Mouse (Mus musculus) intestine, embryonic 14.5 days (tissue): ENCODE measurements around the gene Rai14. TPM values are rescaled to one million over a fixed set of nuclear protein-coding genes. Genes with fewer than 3 reads are reported as not detected.

ENCODE experiments used
- ATAC-seq: fragments of 200-750 bp; cut with Nextera tagmentation; replicated peaks from 2 replicates; pipeline ENCODE4 v1.8.0; 2017; ENCODE audit warnings: low read depth, moderate number of reproducible peaks, moderate TSS enrichment, moderate library complexity; ENCODE audit not compliant: low FRiP score, low TSS enrichment
- DNase-seq: peaks from one replicate; pipeline ENCODE4 v3.0.0-alpha.2; 2018; ENCODE audit warnings: low spot score
- H3K27ac ChIP-seq: fragments of 300-500 bp; sonication (generic); 2 replicates; pipeline ENCODE4 v1.5.1; 2014; ENCODE audit warnings: low read depth, mild to moderate bottlenecking, control low read depth
- H3K27me3 ChIP-seq: fragments of 300-500 bp; sonication (generic); replicated peaks from 2 replicates; pipeline ENCODE4 v1.6.1; 2014; ENCODE audit warnings: low read length, control low read depth; ENCODE audit not compliant: control insufficient read depth, insufficient read depth
- H3K36me3 ChIP-seq: fragments of 300-500 bp; sonication (generic); 2 replicates; pipeline ENCODE4 v1.6.1; 2014; ENCODE audit warnings: low read length, control low read depth; ENCODE audit not compliant: control insufficient read depth, insufficient read depth
- H3K4me1 ChIP-seq: fragments of 300-500 bp; sonication (generic); replicated peaks from 2 replicates; pipeline ENCODE4 v1.6.1; 2014; ENCODE audit warnings: low read length, control low read depth, mixed read lengths; ENCODE audit not compliant: control insufficient read depth, insufficient read depth
- H3K4me2 ChIP-seq: fragments of 300-500 bp; sonication (generic); 2 replicates; pipeline ENCODE4 v1.6.1; 2014; ENCODE audit warnings: low read length
- H3K4me3 ChIP-seq: fragments of 300-500 bp; sonication (generic); 2 replicates; pipeline ENCODE4 v1.5.1; 2014; ENCODE audit warnings: low read depth, low read length, control low read depth, mixed read lengths
- H3K9ac ChIP-seq: fragments of 300-500 bp; sonication (generic); 2 replicates; pipeline ENCODE4 v1.6.1; 2014; ENCODE audit warnings: mild to moderate bottlenecking, low read length
- H3K9me3 ChIP-seq: fragments of 300-500 bp; sonication (generic); 2 replicates; pipeline ENCODE4 v1.6.1; 2016; ENCODE audit warnings: low read length, control low read depth; ENCODE audit not compliant: control insufficient read depth
- WGBS: fragments of 180-500 bp; shearing (Covaris S2); extraction: QIAGEN DNeasy Blood & Tissue Kit; methylation state at CpG from one replicate; pipeline ENCODE4 v1.1.7; 2014; 5-methylcytosine and 5-hydroxymethylcytosine counted together
- polyA plus RNA-seq: library from polyadenylated mRNA; unstranded; fragments of >200 nt; fragmentation: Nextera tagmentation; extraction: Ambion mirVana; gene quantifications from 2 replicates; pipeline ENCODE4 v1.2.1, GENCODE M21; 2014

Gene Rai14
- polyA plus RNA-seq, 1 experiment from 2014 or later, result 20.4 TPM

- H3K9ac ChIP-seq, result no peak overlapping the region
- no peaks in the 10 kb centered on the region for H3K27me3 ChIP-seq
- ATAC-seq (no peak), DNase-seq (peak; percentile 40)
- no peak overlapping the region for H3K4me3 ChIP-seq
- no peak overlapping the region for H3K4me2 ChIP-seq
- H3K4me1 ChIP-seq, result no peaks in the 10 kb centered on the region
- no peaks in the 10 kb centered on the region for H3K9me3 ChIP-seq
- no peaks in the 10 kb centered on the region for H3K36me3 ChIP-seq
- 50% methylated on average over 4 of the region's 4 CpGs for WGBS
- H3K27ac ChIP-seq, result no peak overlapping the region
These were observed 32.8 kb upstream of the Rai14 start for GRCm38 (mm10) chr15:10747226-10747625.

- no peak for ATAC-seq
- Histone ChIP-seq H3K27ac (no peak overlapping the region), H3K27me3 (no peaks in the 10 kb centered on the region), H3K4me3 (no peak overlapping the region), H3K4me1 (no peaks in the 10 kb centered on the region), H3K36me3 (no peaks in the 10 kb centered on the region), H3K9ac (no peak overlapping the region), H3K9me3 (no peaks in the 10 kb centered on the region), H3K4me2 (no peak overlapping the region)
- WGBS, result 73% methylated on average over 4 of the region's 4 CpGs
- DNase-seq, result peak; percentile 48
These were observed 32.1 kb upstream of the Rai14 start for GRCm38 (mm10) chr15:10746303-10747051.

- no peaks in the 10 kb centered on the region for H3K9me3 ChIP-seq
- ATAC-seq (no peak), DNase-seq (peak; percentile 47)
- H3K27me3 ChIP-seq, result no peaks in the 10 kb centered on the region
- no peak overlapping the region for H3K27ac ChIP-seq
- no peaks in the 10 kb centered on the region for H3K36me3 ChIP-seq
- H3K4me3 ChIP-seq, result no peak overlapping the region
- no peaks in the 10 kb centered on the region for H3K4me1 ChIP-seq
- no peak overlapping the region for H3K9ac ChIP-seq
- 67% methylated on average over 6 of the region's 6 CpGs for WGBS
- no peak overlapping the region for H3K4me2 ChIP-seq
These were observed 28.0 kb upstream of the Rai14 start for GRCm38 (mm10) chr15:10742441-10742840.

- Histone ChIP-seq H3K36me3 (no peaks in the 10 kb centered on the region), H3K9ac (no peak overlapping the region), H3K4me3 (no peak overlapping the region), H3K4me1 (no peaks in the 10 kb centered on the region), H3K27ac (no peak overlapping the region), H3K27me3 (no peaks in the 10 kb centered on the region), H3K4me2 (no peak overlapping the region), H3K9me3 (no peaks in the 10 kb centered on the region)
- WGBS, result 68% methylated on average over 1 of the region's 1 CpGs
- ATAC-seq (no peak), DNase-seq (peak; percentile 34)
These were observed 24.9 kb upstream of the Rai14 start for GRCm38 (mm10) chr15:10739279-10739678.

- WGBS, result 68% methylated on average over 6 of the region's 6 CpGs
- Histone ChIP-seq H3K27me3 (no peaks in the 10 kb centered on the region), H3K4me1 (no peaks in the 10 kb centered on the region), H3K9ac (no peak overlapping the region), H3K27ac (no peak overlapping the region), H3K9me3 (no peaks in the 10 kb centered on the region), H3K4me3 (no peak overlapping the region), H3K4me2 (no peak overlapping the region), H3K36me3 (no peaks in the 10 kb centered on the region)
- ATAC-seq (no peak), DNase-seq (peak; percentile 50)
These were observed 24.1 kb upstream of the Rai14 start for GRCm38 (mm10) chr15:10738354-10739142.

- Histone ChIP-seq H3K36me3 (no peaks in the 10 kb centered on the region), H3K27me3 (no peaks in the 10 kb centered on the region), H3K4me2 (no peak overlapping the region), H3K27ac (no peak overlapping the region), H3K9ac (no peak overlapping the region), H3K4me3 (no peak overlapping the region), H3K4me1 (no peaks in the 10 kb centered on the region), H3K9me3 (no peaks in the 10 kb centered on the region)
- WGBS, result 62% methylated on average over 4 of the region's 4 CpGs
- DNase-seq, result peak; percentile 32
- ATAC-seq, result no peak
These were observed 21.5 kb upstream of the Rai14 start for GRCm38 (mm10) chr15:10735948-10736347.

GRCm38 (mm10) chr15:10735216-10735615 lies 20.8 kb upstream of the Rai14 start:
- no peaks in the 10 kb centered on the region for H3K36me3 ChIP-seq
- no peak overlapping the region for H3K4me3 ChIP-seq
- no peaks in the 10 kb centered on the region for H3K9me3 ChIP-seq
- no peaks in the 10 kb centered on the region for H3K27me3 ChIP-seq
- no peak for ATAC-seq
- no peak overlapping the region for H3K27ac ChIP-seq
- WGBS, result 86% methylated on average over 8 of the region's 8 CpGs
- peak; percentile 35 for DNase-seq
- no peak overlapping the region for H3K4me2 ChIP-seq
- H3K9ac ChIP-seq, result no peak overlapping the region
- no peaks in the 10 kb centered on the region for H3K4me1 ChIP-seq

- Histone ChIP-seq H3K27me3 (no peaks in the 10 kb centered on the region), H3K4me1 (no peaks in the 10 kb centered on the region), H3K36me3 (no peaks in the 10 kb centered on the region), H3K27ac (no peak overlapping the region), H3K4me3 (no peak overlapping the region), H3K9ac (no peak overlapping the region), H3K4me2 (no peak overlapping the region), H3K9me3 (no peaks in the 10 kb centered on the region)
- ATAC-seq (no peak), DNase-seq (peak; percentile 29)
- WGBS, result 84% methylated on average over 3 of the region's 3 CpGs
These were observed 17.0 kb upstream of the Rai14 start for GRCm38 (mm10) chr15:10731398-10731797.
